Mouse (Mus musculus) heart, postnatal 25 days (tissue): Measurements from ENCODE around the gene Mtcl1. TPM values are rescaled to one million over a fixed set of nuclear protein-coding genes. Genes with fewer than 3 reads are reported as not detected.

Experiments used
- DNase-seq: peaks from one replicate; pipeline ENCODE4 v3.0.0; 2022; ENCODE audit warnings: low spot score
- intact Hi-C: fragments of 180-260 bp; cut with DNase I; formaldehyde crosslinking; loops from one replicate; pipeline ENCODE4 v1.15.1; 2025
- total RNA-seq, 2 experiments: library from RNA; stranded (reverse); gene quantifications; 2 replicates each; pipeline ENCODE4 v1.2.3; 2021

Mtcl1 gene
- total RNA-seq, 2 experiments from 2014 or later = 4.2 to 6.0 TPM

DNA sequence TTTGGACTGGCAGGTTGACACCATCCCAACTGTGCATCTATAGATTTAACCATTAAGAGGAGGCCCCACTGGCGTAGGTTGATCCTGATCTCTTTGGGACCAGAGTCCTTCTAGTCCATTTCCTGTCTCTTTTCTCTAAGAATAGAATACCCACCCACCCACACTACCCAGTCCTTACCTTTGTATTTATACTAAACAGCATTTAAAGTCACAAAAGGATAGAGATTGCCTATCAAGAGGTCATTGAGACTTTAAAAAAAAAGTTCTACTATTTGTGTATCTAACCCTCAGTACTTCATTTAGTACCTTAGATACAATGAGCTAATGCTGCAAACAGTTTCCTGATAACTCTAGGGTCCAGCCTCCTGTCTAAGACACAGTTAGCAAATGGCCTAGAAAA is 35.2 kb downstream of the Mtcl1 start:
- no peak for DNase-seq
- intact Hi-C loops = no loop called here

DNA sequence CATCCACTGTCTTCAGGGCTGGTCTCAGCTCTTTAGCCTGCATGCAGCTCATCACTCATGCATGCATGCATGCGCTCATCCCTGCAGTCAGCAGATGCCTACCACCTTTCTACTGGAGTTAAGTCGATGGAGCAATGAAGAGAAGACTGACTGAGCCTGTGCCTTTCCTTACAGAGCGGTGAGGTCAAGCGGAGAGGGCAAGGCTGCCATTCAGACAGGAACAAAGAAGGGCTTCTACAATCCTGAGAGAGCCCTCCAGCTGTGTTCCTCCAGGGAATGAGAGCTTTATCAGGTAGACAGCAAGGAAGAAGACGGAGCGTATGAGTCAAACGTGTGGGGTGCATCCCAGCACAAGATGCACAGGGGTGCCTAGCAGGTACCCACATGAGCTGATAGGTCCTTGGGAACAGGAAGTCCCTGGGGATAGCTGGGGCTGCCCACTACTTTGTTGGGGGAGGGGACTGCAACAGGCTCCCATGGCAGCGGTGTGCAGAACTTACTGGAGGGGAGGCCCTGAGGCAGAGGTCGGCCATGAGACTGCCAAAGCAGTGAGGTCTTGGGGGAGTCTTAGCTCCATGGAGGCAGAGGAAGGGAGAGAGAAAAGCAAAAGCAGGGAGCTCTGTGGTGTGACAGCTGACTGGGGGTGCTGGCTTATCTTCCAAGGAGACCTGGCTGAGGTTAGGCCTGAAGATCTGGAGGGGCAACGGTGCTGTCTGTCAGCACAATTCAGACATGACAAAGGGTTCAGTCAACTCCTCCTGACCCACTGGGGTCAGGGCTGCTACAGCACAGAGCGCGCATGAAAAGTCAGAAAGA is 37.2 kb downstream of the Mtcl1 start:
- intact Hi-C loops = no loop called here
- no peak for DNase-seq

DNA sequence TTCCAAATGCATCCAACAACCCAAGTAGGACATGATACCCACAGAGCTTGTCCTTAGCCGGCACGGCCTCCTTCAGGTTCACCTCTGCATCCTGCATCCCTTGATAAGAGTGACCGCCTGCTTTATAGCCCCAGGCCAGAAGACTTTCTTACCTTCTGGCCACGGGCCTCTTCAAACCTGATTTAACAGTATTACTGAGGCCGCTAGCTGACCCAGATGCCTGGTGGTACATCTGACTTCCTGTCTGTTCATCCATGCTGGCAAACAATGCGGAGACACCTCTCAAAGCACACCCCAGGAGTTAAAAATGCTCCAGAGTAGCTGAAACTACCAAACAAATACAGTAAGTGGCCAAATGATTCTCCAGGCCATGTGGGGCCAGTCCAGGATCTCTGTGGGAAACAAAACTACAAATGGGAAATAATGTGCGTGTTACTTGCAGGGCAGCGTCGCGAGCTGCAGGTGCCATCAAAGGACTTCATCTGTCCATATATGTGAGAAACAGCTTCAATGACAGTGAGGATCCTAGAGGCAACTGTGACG is 38.6 kb downstream of the Mtcl1 start:
- no peak for DNase-seq

DNA sequence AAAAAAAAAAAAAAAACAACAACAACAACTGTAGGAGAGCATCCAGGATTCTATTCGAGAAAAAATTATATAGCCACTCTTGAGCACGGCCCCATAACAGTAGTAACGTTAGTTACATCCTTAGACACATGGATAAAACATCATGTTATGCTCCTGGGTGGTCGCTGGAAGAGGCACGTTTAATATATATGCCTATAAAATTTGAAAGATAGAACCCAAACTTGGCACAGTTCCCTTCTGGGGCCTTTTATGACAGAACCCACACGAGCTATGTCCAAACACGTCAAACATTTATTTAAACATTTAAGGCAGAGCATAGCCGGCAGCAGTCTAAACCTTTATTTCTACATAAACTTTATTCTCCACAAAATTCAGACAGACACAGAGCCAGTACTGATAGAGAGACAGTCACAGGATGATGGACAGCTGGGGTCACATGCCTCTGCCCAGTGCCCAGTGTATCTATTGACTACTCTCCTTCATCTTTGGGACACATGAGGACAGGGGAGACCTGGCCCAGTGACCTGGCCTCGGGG is 40.4 kb downstream of the Mtcl1 start:
- DNase-seq = no peak

More for the DNA sequence above, 38.6 kb downstream of the Mtcl1 start:
- intact Hi-C loops = no loop called here

DNA sequence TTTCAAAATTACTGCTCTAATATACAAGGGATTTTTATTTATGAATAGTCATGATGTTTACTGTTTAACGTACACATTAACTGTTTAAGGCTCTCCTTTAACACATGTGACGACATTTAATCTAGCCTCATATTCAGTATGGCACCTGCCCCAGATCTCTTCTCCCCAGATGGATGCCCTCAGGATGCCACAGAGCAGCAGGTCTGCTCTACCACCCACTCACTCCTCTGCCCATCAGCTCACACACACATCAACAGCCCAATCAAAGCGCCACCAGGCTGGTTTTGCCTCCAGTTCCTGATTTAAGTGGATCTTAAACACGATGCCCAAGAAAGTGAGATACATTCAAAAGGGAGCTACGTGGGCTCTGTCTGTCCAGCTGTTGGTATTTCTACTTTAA is 41.1 kb downstream of the Mtcl1 start:
- no peak for DNase-seq
- intact Hi-C loops = no loop called here

More for the DNA sequence above, 40.4 kb downstream of the Mtcl1 start:
- intact Hi-C loops = no loop called here

DNA sequence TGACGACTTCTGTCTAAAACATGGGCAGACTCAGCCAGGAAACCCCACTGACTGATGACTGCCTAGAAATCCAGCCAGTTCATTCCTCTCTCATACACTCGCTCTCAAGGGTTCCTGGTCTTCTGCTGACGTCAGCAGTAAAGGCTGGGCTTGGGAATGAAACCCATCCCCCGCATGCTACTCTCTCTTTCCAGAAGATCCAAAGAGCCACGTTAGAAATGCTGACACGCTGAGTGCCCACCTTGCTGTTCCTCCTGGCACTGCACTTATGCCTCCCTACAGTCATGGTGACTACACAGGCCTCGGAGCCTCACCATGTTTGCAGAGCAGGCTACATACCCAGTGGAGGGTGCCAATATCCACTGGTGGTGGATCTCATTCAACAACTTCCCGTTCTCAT is 41.7 kb downstream of the Mtcl1 start:
- intact Hi-C loops = no loop called here
- no peak for DNase-seq

DNA sequence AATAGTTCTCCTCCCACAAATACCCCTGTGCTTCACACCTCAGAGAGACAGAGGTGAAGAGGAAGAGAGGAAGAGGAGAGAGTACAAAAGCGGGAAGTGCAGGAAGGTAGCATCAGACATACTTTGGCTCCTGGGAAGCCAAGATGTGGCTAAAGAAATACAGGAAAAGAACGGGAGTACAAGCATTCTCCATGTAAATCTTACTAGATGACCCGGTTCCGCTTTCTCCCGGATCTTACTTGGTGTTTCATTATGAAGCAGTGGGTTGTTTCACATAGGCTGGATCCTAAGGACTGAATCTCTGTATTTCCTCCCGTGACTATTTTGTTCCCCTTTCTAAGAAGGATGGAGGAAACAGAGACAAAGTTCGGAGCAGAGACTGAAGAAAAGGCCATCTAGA is 43.9 kb downstream of the Mtcl1 start:
- DNase-seq = no peak
- intact Hi-C loops = no loop called here

DNA sequence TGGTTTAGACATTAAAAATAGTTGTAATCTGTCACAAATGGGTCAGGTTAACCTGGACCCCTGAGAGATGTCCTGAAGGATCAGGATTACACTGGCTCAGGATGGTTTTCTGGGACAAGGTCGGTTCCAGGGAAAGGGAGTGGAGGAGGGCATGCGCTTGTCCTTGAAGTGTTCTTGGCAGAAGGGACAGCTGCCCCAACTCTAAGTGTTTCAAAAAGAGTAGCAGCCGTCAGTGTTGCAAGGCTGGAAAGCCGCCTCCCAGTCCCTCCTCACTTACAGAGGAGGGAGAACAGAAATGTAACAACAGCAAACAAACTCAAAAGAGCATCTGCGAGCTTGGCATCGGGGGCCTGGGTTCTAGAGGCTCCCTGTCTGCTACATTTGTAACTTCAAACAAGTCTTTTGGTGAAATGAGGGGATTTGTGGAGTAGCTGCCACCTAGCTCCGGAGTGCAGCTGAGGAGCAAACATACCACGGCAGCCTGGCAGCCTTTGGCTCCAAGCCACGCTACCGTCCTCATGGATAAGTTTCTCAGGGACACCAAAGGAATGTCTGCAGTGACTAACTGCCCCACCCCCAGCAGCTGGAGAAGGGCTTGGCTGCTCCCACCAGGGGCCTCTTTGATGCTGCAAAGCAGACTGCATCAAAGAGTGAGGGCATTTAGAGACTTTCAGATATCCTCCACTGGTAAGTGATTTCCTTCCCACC is 44.5 kb downstream of the Mtcl1 start:
- no peak for DNase-seq
- intact Hi-C loops = no loop called here

DNA sequence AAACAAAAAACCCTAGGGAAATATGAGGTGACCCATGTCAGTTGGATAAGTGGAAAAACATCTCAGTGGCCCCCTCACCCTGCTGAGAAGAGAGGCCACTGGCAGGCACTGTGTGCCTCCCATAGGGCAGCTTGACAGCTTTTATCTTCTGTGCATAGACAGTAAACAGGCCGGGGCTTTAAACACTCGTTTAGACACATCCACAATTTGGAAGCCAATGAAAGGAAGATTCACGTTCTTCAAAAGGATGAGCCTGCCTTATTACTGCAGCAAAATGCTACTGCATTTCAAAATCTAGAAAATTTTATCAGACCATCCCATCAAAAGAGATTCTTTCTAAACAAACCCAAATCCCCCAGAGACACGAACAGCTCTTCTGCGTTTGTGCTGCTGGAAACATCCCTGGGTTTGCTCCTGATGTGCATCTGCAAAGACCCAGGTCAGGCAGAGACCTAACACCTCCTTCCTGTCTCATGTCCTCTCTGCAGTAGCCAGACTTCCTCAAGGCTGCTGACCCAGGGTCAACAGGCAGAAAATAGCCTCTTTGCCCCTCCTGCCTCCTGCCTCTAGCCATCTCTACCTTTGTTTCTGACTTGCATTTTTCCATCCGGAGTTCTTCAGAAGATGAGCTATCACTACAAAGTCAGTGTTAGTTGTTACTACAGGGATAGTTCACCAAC is 46.6 kb downstream of the Mtcl1 start:
- intact Hi-C loops = no loop called here

DNA sequence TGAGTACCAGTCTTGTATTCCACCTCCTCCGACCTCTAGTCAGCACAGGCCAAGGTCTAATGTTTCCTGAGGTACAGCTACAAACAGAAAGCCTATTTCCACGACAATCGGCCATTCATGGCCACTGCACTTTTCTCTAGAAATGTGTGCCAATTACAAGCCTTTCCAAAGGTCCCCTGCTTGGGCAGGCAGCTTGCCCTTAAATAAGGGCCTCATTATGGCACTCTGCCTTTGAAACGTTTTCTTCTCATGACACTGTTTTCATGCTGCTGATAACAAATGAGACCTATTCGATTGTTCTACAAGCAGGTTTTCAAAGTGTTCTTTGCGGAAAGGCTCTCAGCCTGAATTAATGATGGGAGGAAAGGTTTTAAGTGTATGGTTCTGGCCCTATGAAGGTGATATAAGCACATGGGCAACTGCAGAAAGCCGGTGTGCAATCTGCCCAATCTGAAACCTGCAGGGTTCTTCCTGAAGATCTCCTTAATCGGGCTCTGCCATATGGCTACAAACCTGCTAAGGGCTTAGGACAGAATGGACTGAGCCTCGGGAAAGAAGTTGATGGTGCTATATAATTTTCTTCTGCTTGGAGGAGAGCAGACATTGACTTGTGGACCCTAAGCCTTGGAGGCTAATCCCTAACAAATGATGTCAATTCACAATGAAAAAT is 47.8 kb downstream of the Mtcl1 start:
- intact Hi-C loops = no loop called here

More for the DNA sequence above, 46.6 kb downstream of the Mtcl1 start:
- DNase-seq = no peak

DNA sequence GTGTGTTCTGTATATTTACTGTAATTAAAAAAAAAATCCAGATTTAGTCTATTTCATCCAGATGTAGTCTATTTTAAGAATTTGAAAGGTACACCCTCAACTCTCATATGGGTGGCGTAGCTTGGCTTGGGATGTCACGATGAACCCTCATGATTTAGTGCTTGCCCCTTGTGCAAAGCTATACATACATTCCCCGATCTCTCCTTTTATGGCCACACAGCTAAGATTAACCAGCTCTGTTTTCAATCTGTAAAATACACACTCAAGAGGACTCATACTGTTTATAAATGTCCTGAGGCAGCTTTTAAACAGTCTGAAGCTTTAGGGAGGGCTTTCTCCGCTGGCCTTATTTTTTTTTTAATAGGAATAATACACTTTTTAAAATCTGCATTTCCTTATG is 49.8 kb downstream of the Mtcl1 start:
- no peak for DNase-seq
- intact Hi-C loops = no loop called here

More for the DNA sequence above, 47.8 kb downstream of the Mtcl1 start:
- no peak for DNase-seq

DNA sequence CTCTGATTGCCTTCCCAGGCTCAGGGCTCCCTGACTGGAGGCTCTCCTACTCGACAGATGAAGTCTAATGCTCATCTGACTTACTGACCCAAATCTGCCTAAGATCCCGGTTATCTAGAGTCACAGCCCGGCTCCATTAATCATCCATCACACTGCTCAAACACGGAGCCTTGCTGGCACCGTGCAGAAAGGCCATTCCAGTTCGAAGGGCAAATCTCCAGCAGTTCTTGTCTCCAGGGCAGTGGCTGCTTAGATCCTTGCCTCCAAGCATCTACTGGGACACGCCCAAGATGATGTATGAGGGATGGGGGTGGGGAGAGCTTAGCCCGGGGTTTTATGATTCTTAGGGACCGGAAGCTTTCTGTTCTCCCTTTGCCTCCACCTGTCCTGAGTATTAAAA is 55.0 kb downstream of the Mtcl1 start:
- intact Hi-C loops = no loop called here

DNA sequence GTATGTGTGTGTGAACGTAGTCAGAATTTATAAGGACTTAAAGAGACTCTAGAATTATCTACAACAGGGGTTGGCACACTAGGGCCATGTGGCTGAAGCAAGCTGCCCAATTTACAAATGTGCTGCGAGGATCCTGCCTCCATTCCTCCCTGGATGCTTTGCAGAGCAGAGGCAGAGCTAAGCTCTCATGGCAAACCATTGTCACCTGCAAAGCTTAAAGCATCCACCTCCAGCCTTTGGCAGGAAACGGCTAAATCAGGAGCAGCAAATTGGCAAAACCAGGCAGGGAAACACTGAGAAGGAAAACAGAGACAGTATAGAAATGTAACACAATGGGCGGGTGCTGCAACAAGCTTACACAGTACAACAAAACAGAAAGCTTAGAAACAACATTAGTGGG is 61.2 kb downstream of the Mtcl1 start:
- intact Hi-C loops = no loop called here
- no peak for DNase-seq

More for the DNA sequence above, 55.0 kb downstream of the Mtcl1 start:
- no peak for DNase-seq

DNA sequence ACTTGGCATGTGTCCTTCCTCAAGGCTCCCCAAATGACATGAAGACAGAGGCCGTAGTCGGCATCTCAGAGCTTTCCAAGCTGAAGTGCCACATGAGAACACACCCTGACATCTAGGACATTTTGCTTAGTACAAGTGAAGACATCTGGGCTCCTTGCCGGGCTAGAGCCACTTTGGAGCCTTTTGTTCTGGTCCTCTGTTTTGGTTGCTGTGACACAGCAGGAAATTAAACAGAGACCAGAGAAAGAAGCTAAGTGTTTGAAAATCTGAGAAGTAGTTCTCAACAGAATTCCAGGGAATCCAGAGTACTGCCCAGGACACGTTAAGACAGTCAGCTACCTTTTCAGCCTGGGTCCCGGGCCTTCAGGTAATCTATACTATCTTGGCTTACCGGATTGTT is 68.2 kb downstream of the Mtcl1 start:
- intact Hi-C loops = no loop called here
- DNase-seq = no peak

DNA sequence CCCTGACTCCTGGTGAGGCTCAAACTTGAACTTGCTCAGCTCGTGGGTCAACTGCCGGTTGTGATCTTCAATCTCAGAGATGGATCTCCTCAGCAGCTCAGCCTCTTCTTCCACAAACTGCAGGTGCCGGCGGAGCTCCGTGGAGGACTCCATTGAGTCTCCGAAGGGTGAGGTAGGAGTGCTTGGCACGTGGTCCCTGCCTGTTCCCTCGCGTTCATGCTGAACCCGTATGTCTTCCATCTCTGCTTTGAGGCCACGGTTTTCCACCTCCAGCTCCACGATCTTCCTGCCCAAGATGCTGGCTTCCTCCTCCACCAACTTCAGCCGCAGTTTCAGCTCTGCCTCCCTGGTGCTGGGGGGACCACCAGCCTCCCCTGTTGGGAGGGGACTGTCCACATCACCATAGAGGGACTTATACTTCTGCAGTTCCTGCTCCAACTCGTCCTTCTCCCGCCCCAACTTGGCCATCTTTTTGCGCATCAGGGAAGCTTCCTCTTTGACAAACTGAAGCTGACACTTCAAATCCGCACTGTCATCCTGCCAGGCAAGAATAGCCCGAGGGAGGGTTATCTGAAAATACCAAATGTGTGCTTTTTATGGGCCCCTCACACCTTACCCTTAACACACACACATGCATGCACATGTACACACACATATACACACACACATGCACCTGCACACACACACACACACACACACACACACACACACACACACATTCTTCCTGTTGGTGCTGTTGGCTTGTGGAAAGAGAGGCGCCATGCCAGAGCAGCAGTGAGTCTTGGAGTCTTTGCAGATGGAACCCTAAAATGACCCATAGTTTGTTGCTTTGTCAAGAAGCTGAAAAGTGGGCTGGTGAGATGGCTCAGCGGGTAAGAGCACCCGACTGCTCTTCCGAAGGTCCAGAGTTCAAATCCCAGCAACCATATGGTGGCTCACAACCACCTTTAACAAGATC is 69.4 kb downstream of the Mtcl1 start:
- DNase-seq = no peak
- intact Hi-C loops = no loop called here

DNA sequence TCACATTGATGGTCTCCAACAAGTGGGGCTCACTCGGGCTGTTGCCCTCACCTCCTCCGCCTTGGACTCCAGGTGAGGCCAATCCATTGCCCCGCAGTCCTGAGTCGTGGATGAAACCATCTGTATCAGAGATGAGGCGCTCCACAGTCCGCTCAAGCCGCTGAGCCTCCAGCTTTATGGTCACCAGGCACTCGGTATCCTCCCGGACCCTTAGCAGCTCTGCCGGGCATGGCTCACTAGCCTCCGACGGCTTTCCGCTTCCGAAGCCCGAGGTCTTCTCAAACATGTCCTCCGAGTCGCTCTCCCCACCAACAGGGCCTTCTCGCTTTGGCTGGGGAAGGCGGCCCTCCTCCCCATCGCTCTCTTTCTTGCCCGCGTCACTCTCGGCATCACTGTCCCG is 70.2 kb downstream of the Mtcl1 start:
- intact Hi-C loops = no loop called here
- DNase-seq = no peak

DNA sequence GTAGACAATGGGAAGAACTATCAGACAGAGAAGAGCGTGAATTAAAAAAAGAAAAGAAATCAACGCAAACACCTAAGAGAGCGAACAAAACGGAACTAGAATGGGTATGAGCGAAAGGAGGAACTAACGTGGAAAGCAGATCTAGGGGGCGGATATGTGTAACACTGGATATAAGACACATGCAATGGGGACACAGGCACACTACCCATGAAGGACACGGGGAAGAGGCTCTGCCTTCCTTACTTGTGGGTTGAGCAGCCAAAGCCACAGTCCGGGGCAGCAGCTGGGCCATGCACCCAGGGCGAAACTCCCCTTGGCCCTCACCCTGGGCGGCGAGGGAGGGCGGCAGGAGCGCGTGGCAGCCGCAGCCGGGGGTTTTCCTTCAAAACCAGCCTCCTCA is 71.4 kb downstream of the Mtcl1 start:
- no peak for DNase-seq
- intact Hi-C loops = no loop called here

DNA sequence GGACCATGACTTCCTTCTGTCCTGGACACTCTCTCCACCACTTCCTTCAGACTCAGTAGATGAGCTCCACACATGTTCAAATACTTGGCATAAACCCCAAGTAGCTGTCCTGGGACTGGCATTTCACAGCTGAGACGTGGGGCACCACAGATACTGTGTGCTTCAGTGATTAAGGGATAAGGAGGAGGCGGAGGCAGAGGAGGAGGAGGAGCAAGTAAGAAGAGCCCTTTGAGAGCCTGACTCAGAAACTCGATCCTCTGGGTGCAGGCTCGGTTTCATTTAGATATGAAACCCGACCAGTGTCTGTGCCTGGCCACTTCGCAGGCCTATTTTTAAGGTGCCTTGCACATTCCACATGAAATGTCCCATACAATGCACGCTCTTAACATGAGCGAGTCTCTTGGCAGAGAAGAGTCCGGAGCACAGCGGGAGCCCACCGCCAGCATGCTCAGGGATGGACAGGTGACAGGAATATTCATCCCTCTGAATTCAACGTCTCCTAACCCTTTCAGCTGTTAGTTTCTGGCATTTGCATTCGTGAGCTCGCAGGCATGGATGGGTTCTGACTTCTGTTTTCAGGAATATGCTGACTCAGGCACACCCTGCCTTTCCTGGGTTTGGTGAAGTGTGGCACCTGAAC is 74.8 kb downstream of the Mtcl1 start:
- no peak for DNase-seq
- intact Hi-C loops = no loop called here
